Mouse (Mus musculus) CH12.LX (cell line): ENCODE measurements at regions not wholly inside any gene's neighbourhood (a gene's known extent, or its start where the extent isn't known, plus 50 kb on each side); places are given as distances from the start of the nearest gene placed in this dataset.

Experiments
- DNase-seq: peaks from one replicate; pipeline ENCODE4 v3.0.0-alpha.2; 2013; ENCODE audit errors: extremely low read depth
- H3K27ac ChIP-seq: 2 replicates; pipeline ENCODE4 v1.5.1; 2012; ENCODE audit warnings: low read depth, mild to moderate bottlenecking, control low read depth, moderate library complexity; ENCODE audit not compliant: insufficient read depth
- H3K27me3 ChIP-seq: replicated peaks from 2 replicates; pipeline ENCODE3; 2012; ENCODE audit warnings: inconsistent platforms
- H3K36me3 ChIP-seq, 2 experiments: replicated peaks in 1 of 2; 2 replicates each; pipeline versions ENCODE3 to v1.6.1; 2012; ENCODE audit warnings: inconsistent platforms in 1 of 2, low read length in 1 of 2, mild to moderate bottlenecking in 1 of 2, mixed read lengths in 1 of 2, moderate library complexity in 1 of 2; ENCODE audit not compliant: control insufficient read depth in 1 of 2, insufficient read depth in 1 of 2
- H3K4me1 ChIP-seq, 2 experiments: 2 replicates each; pipeline ENCODE4 v1.6.1; 2012; ENCODE audit warnings: inconsistent platforms in 1 of 2, moderate library complexity in 1 of 2; ENCODE audit not compliant: insufficient read depth in 2 of 2, control insufficient read depth in 1 of 2
- H3K4me2 ChIP-seq: 2 replicates; pipeline ENCODE4 v1.6.1; 2012; ENCODE audit warnings: low read depth, mild to moderate bottlenecking, control low read depth; ENCODE audit not compliant: poor library complexity, insufficient read depth, severe bottlenecking
- H3K4me3 ChIP-seq, 3 experiments: fragments of 150-350 bp in 1 of 3; sonication (generic) in 1 of 3; replicated peaks in 1 of 3; 2 replicates each; pipeline versions ENCODE3 to v1.5.1; 2011 to 2012; ENCODE audit warnings: low read depth in 2 of 3, low read length in 2 of 3, mild to moderate bottlenecking in 2 of 3, moderate library complexity in 2 of 3, control low read depth in 1 of 3, improper control_type of control experiment in 1 of 3, inconsistent platforms in 1 of 3, mixed read lengths in 1 of 3; ENCODE audit not compliant: poor library complexity in 1 of 3
- H3K79me2 ChIP-seq: replicated peaks from 2 replicates; pipeline ENCODE4 v1.6.1; 2012; ENCODE audit warnings: mild to moderate bottlenecking, moderate library complexity; ENCODE audit not compliant: control insufficient read depth, poor library complexity, insufficient read depth, severe bottlenecking; ENCODE audit errors: extremely low read depth
- H3K9ac ChIP-seq: 2 replicates; pipeline ENCODE4 v1.6.1; 2012; ENCODE audit warnings: low read depth, mild to moderate bottlenecking, control low read depth, moderate library complexity; ENCODE audit not compliant: insufficient read depth
- H3K9me3 ChIP-seq: replicated peaks from 2 replicates; pipeline ENCODE3; 2012; ENCODE audit warnings: low read length, inconsistent platforms, mixed read lengths
- BHLHE40 ChIP-seq: IDR thresholded peaks from 2 replicates; pipeline ENCODE4 v1.6.1; 2011; ENCODE audit warnings: mild to moderate bottlenecking, low read depth, low read length, improper control_type of control experiment
- CHD1 ChIP-seq: IDR thresholded peaks from 2 replicates; pipeline ENCODE4 v1.6.1; 2012; ENCODE audit warnings: low read depth, low read length, improper control_type of control experiment, inconsistent platforms
- CHD2 ChIP-seq: IDR thresholded peaks from 2 replicates; pipeline ENCODE4 v1.6.1; 2011; ENCODE audit warnings: low read length, improper control_type of control experiment
- ELF1 ChIP-seq: IDR thresholded peaks from 2 replicates; pipeline ENCODE4 v1.6.1; 2014; ENCODE audit warnings: low read depth, mild to moderate bottlenecking, inconsistent platforms, low read length, improper control_type of control experiment
- EP300 ChIP-seq: IDR thresholded peaks from 2 replicates; pipeline ENCODE4 v1.6.1; 2011; ENCODE audit warnings: low read length, improper control_type of control experiment
- GABPA ChIP-seq: IDR thresholded peaks from 2 replicates; pipeline ENCODE4 v1.6.1; 2012; ENCODE audit warnings: low read depth, low read length, improper control_type of control experiment, inconsistent platforms; ENCODE audit not compliant: insufficient replicate concordance
- HCFC1 ChIP-seq: IDR thresholded peaks from 2 replicates; pipeline ENCODE4 v1.6.1; 2012; ENCODE audit warnings: low read depth, mild to moderate bottlenecking, inconsistent platforms, low read length, improper control_type of control experiment
- JUN ChIP-seq: IDR thresholded peaks from 2 replicates; pipeline ENCODE4 v1.6.1; 2011; ENCODE audit warnings: low read depth, mild to moderate bottlenecking, low read length, improper control_type of control experiment, moderate library complexity; ENCODE audit not compliant: insufficient read depth
- KAT2A ChIP-seq: IDR thresholded peaks from 2 replicates; pipeline ENCODE4 v1.6.1; 2012; ENCODE audit warnings: low read length, improper control_type of control experiment, inconsistent platforms; ENCODE audit not compliant: insufficient replicate concordance
- MAFK ChIP-seq: IDR thresholded peaks from 2 replicates; pipeline ENCODE4 v1.6.1; 2011; ENCODE audit warnings: low read length, improper control_type of control experiment; ENCODE audit not compliant: insufficient replicate concordance
- MXI1 ChIP-seq: IDR thresholded peaks from 2 replicates; pipeline ENCODE4 v1.6.1; 2011; ENCODE audit warnings: mild to moderate bottlenecking, low read depth, low read length, improper control_type of control experiment
- MYC ChIP-seq: IDR thresholded peaks from 2 replicates; pipeline ENCODE4 v1.6.1; 2011; ENCODE audit warnings: low read depth, mild to moderate bottlenecking, improper control_type of control experiment, low read length
- NRF1 ChIP-seq: IDR thresholded peaks from 2 replicates; pipeline ENCODE4 v1.6.1; 2014; ENCODE audit warnings: low read depth, mild to moderate bottlenecking, inconsistent platforms, low read length, improper control_type of control experiment, moderate library complexity
- RCOR1 ChIP-seq: conservative IDR thresholded peaks from 2 replicates; pipeline ENCODE4 v1.6.1; 2012; ENCODE audit warnings: low read depth, mild to moderate bottlenecking, inconsistent platforms, low read length, improper control_type of control experiment
- SMC3 ChIP-seq: IDR thresholded peaks from 2 replicates; pipeline ENCODE4 v1.6.1; 2011; ENCODE audit warnings: low read depth, low read length, improper control_type of control experiment
- TBP ChIP-seq: conservative IDR thresholded peaks from 2 replicates; pipeline ENCODE4 v1.6.1; 2011; ENCODE audit warnings: low read depth, low read length, improper control_type of control experiment
- TCF12 ChIP-seq: IDR thresholded peaks from 2 replicates; pipeline ENCODE4 v1.6.1; 2014; ENCODE audit warnings: low read depth, mild to moderate bottlenecking, inconsistent platforms, low read length, improper control_type of control experiment
- ZC3H11A ChIP-seq: IDR thresholded peaks from 2 replicates; pipeline ENCODE4 v1.6.1; 2012; ENCODE audit warnings: low read depth, mild to moderate bottlenecking, inconsistent platforms, low read length, improper control_type of control experiment
- ZKSCAN1 ChIP-seq: IDR thresholded peaks from 2 replicates; pipeline ENCODE4 v1.6.1; 2012; ENCODE audit warnings: low read depth, inconsistent platforms, low read length, improper control_type of control experiment, borderline replicate concordance
- ZMIZ1 ChIP-seq: IDR thresholded peaks from 2 replicates; pipeline ENCODE4 v1.6.1; 2012; ENCODE audit warnings: low read depth, mild to moderate bottlenecking, inconsistent platforms, low read length, improper control_type of control experiment
- ZNF384 ChIP-seq: IDR thresholded peaks from 2 replicates; pipeline ENCODE4 v1.6.1; 2012; ENCODE audit warnings: low read depth, low read length, improper control_type of control experiment, inconsistent platforms
- dilution Hi-C: fragments of 300-500 bp; cut with MboI; formaldehyde crosslinking; loops from 2 replicates; pipeline ENCODE4 v1.14.3; 2020; ENCODE audit warnings: low sequenced_read_pairs; ENCODE audit not compliant: extremely low pct_unique_long_range_greater_than_20kb, extremely low pct_ligation_motif_present
- in situ Hi-C: fragments of 300-500 bp; cut with MboI; formaldehyde crosslinking; loops from 3 replicates; pipeline ENCODE4 v1.14.3; 2019; ENCODE audit warnings: low sequenced_read_pairs, low pct_ligation_motif_present, low pct_unique_long_range_greater_than_20kb, mixed read lengths

- no peak for DNase-seq
- Histone ChIP-seq H3K79me2 (no peaks in the 10 kb centered on the region), H3K9ac (no peak overlapping the region), H3K4me2 (no peak overlapping the region)
- no peak for TF ChIP-seq ZNF384
- TF ChIP-seq, all 38 proteins: peak for 0
- in situ Hi-C loops, result no loop called here
- Histone ChIP-seq H3K4me1 (peaks cover 0 to 13% of the 10 kb centered on the region in 2 experiments; a peak in 2 of 4 replicates), H3K27ac (no peak overlapping the region), H3K36me3 (no peaks in the 10 kb centered on the region), H3K27me3 (no peaks in the 10 kb centered on the region), H3K4me3 (no peak overlapping the region), H3K9me3 (no peaks in the 10 kb centered on the region)
- dilution Hi-C loops, result no loop called here
These were observed 81.0 kb downstream of the Cyp26a1 start for GRCm38 (mm10) chr19:37778568-37778967.

- Histone ChIP-seq H3K27me3 (no peaks in the 10 kb centered on the region), H3K4me3 (no peak overlapping the region), H3K36me3 (no peaks in the 10 kb centered on the region), H3K4me2 (no peak overlapping the region), H3K9ac (no peak overlapping the region), H3K4me1 (no peaks in the 10 kb centered on the region), H3K27ac (no peak overlapping the region), H3K9me3 (no peaks in the 10 kb centered on the region), H3K79me2 (no peaks in the 10 kb centered on the region)
- TF ChIP-seq MAFK (peak; percentile 55; the same call in 1 of the 2 replicates), TBP (no peak)
- dilution Hi-C loops (no loop called here), in situ Hi-C loops (no loop called here)
- DNase-seq, result no peak
These were observed 90.9 kb downstream of the Cyp26a1 start for GRCm38 (mm10) chr19:37788540-37788939.

DNA sequence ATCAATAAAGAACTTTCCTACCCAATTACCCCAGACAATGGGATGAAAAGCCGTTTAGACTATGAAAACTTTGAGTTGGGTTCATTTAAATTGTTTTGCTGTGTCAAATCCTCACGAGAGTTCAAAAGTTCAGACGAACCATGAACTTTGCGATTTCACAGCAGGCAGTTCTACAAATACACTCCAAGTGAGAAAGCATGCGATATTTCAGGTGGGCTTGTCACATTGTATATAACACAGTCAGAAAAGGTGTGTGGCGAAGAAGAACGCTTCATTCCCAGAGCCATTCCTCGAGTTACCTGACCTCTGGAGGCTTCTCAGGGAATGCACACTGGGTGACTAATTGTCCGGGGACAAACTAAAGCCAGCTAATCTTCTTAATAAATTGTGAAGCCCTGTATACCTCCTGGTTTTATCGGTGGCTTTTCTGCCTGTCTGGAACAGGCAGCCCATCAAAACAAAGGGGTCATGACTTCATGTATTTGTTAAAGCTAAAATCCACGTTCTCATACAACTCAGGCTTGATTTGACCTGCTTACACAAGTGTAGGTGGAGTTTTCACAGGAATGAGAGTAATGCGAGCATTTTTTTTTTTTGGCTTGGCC is 92.1 kb downstream of the Cyp26a1 start:
- Histone ChIP-seq H3K4me3 (no peak overlapping the region), H3K27me3 (no peaks in the 10 kb centered on the region), H3K36me3 (no peaks in the 10 kb centered on the region), H3K79me2 (no peaks in the 10 kb centered on the region), H3K9ac (no peak overlapping the region), H3K4me1 (no peaks in the 10 kb centered on the region), H3K27ac (no peak overlapping the region), H3K9me3 (no peaks in the 10 kb centered on the region), H3K4me2 (no peak overlapping the region)
- DNase-seq, result no peak
- dilution Hi-C loops (no loop called here), in situ Hi-C loops (no loop called here)
- TF ChIP-seq MXI1 (no peak), MYC (no peak), ZC3H11A (no peak), JUN (no peak), ELF1 (no peak), ZMIZ1 (no peak), NRF1 (no peak), KAT2A (no peak), EP300 (no peak), MAFK (no peak), TBP (no peak), ZKSCAN1 (no peak), CHD2 (no peak), CHD1 (no peak), TCF12 (no peak), SMC3 (no peak), RCOR1 (no peak), BHLHE40 (no peak), HCFC1 (no peak), GABPA (no peak)
